Mouse (Mus musculus): Measurements from ENCODE around the gene Acvr2b.
A peak's percentile ranks its signal among the peaks of the same experiment; 100 is the strongest.
"Not testable (repeated sequence)": the region's sequence is repeated elsewhere in the genome, so short reads cannot be mapped to it uniquely, and the experiment has no call there.

Acvr2b gene

GRCm38 (mm10) chr9:119401801-119402214 lies at the start of gene Acvr2b:
Gene Acvr2b, plus strand, starts transcription at chr9:119402118.
- DNase-seq (ENCODE audit: low spot score): peak; percentile 92

GRCm38 (mm10) chr9:119353926-119354325 lies 48.0 kb upstream of the Acvr2b start:
- DNase-seq (ENCODE audit: low spot score): no peak

- DNase-seq (ENCODE audit: low spot score): no peak
Measured at GRCm38 (mm10) chr9:119355943-119356342, 46.0 kb upstream of the Acvr2b start.

- peak; percentile 86 for DNase-seq (ENCODE audit: low spot score)
Measured at GRCm38 (mm10) chr9:119357331-119358057, 44.4 kb upstream of the Acvr2b start, which contains the start of gene Xylb. Gene Xylb, plus strand, starts transcription at chr9:119357381.

- DNase-seq (ENCODE audit: low spot score): no peak
Measured at GRCm38 (mm10) chr9:119358058-119358429, 43.9 kb upstream of the Acvr2b start.

GRCm38 (mm10) chr9:119361416-119361815 lies 40.5 kb upstream of the Acvr2b start:
- no peak for DNase-seq (ENCODE audit: low spot score)

GRCm38 (mm10) chr9:119363229-119363628 lies 38.7 kb upstream of the Acvr2b start:
- no peak for DNase-seq (ENCODE audit: low spot score)

GRCm38 (mm10) chr9:119365284-119365683 lies 36.6 kb upstream of the Acvr2b start, which contains the start of gene Slc22a14:
Gene Slc22a14, minus strand, starts transcription at chr9:119365553.
- no peak for DNase-seq (ENCODE audit: low spot score)

GRCm38 (mm10) chr9:119368367-119368766 lies 33.6 kb upstream of the Acvr2b start:
- no peak for DNase-seq (ENCODE audit: low spot score)

- DNase-seq (ENCODE audit: low spot score): not testable (repeated sequence)
Measured at GRCm38 (mm10) chr9:119370770-119371169, 31.1 kb upstream of the Acvr2b start.

- no peak for DNase-seq (ENCODE audit: low spot score)
Measured at GRCm38 (mm10) chr9:119371251-119371650, 30.7 kb upstream of the Acvr2b start.

GRCm38 (mm10) chr9:119375008-119375407 lies 26.9 kb upstream of the Acvr2b start:
- DNase-seq (ENCODE audit: low spot score): no peak

GRCm38 (mm10) chr9:119375556-119375955 lies 26.4 kb upstream of the Acvr2b start:
- DNase-seq (ENCODE audit: low spot score): no peak

GRCm38 (mm10) chr9:119378231-119378630 lies 23.7 kb upstream of the Acvr2b start:
- DNase-seq (ENCODE audit: low spot score): no peak

- DNase-seq (ENCODE audit: low spot score): no peak
Measured at GRCm38 (mm10) chr9:119382603-119383002, 19.3 kb upstream of the Acvr2b start.

- DNase-seq (ENCODE audit: low spot score): no peak
Measured at GRCm38 (mm10) chr9:119388956-119389355, 13.0 kb upstream of the Acvr2b start.

GRCm38 (mm10) chr9:119390214-119390613 lies 11.7 kb upstream of the Acvr2b start:
- no peak for DNase-seq (ENCODE audit: low spot score)

GRCm38 (mm10) chr9:119394808-119395207 lies 7.1 kb upstream of the Acvr2b start:
- DNase-seq (ENCODE audit: low spot score): no peak

GRCm38 (mm10) chr9:119401351-119401750 lies 567 bp upstream of the Acvr2b start:
- no peak for DNase-seq (ENCODE audit: low spot score)

GRCm38 (mm10) chr9:119402253-119403235 lies 626 bp downstream of the Acvr2b start:
- peak; percentile 53 for DNase-seq (ENCODE audit: low spot score)

GRCm38 (mm10) chr9:119403236-119403641 lies 1.3 kb downstream of the Acvr2b start:
- DNase-seq (ENCODE audit: low spot score): peak; percentile 29

GRCm38 (mm10) chr9:119404090-119404489 lies 2.2 kb downstream of the Acvr2b start:
- no peak for DNase-seq (ENCODE audit: low spot score)

- no peak for DNase-seq (ENCODE audit: low spot score)
Measured at GRCm38 (mm10) chr9:119407884-119408283, 6.0 kb downstream of the Acvr2b start.

Measured in testis, postnatal 14 days (tissue).